Mouse (Mus musculus) retina, embryonic 14.5 days (tissue): ENCODE results near the gene Ptpn20.
A peak's percentile ranks its signal among the peaks of the same experiment; 100 is the strongest.

Experiments
- DNase-seq: peaks from one replicate; pipeline ENCODE4 v3.0.0-alpha.2; 2015; ENCODE audit warnings: low spot score

Ptpn20 gene

DNA sequence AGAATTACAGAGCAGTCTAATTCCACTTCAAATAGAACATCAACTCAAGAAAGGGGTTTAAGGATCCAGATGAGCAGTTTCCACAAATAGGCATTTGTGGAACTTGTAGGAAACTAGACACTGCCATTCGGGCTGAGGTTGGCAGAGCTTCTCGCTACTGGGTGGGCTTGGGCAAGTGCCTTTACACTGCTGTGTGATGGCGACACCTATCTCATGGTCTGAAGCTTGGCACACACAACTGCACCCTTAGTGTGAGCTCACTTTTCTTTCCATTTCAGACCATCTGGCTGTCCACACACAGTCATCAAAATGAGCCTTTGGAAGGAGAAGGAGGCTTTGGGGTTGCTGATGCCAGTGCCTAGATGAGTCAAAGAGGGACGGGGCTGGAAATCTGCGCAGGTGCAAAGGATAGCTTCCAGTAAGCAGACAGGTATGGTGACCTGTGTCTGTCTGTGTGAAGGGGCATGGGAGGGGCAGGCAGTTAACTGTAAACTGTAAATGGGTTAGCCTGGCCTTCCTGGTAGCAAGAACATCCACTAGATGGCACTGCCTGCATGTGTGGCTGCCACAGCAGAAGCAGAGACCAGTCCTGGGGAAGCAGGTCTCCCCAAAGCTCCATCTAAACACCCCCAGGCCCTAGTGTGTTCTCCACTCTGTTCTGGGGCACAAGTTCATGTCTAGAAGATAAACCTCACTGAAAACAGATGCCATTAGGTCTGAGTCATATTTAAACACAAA lies 84.5 kb downstream of the Ptpn20 start:
- peak; percentile 69 for DNase-seq

DNA sequence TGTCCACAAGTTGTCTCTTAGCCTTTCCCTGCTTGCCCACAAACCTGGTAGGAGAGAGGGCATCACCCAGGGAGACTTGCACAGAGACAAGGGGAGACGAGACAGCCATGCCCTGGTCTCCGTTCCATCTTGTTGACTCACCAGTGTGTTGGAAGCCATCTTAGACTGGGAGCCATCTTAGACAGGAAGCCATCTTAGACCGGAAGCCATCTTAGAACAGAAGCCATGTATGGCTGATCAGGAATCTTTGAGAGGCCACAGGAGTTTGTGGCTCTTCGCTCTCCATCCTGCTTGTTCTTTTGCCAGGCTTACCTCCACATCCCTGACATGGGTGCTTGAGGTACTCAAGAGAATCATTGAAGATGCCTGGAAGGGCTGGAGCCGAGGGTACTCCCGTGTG lies 89.0 kb downstream of the Ptpn20 start:
- no peak for DNase-seq

DNA sequence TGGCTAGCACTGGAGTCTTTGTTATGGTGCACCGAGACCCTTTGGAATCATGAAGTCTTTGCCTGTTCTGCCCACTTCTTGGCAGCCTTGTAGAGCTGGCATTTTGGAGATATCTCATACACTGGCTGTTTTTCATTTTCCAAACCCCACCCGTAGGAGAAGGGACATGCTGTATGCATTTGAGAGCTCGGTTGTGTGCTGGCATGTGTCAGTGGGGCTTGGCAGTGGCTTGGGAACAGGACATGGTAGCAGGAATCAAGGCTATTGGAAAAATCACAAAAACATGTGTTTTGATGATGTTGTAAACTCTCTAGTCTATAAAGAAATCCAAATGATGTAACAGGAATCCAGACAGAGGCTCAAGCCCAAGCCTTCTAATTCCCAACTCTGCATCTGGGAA lies 89.7 kb downstream of the Ptpn20 start:
- no peak for DNase-seq

DNA sequence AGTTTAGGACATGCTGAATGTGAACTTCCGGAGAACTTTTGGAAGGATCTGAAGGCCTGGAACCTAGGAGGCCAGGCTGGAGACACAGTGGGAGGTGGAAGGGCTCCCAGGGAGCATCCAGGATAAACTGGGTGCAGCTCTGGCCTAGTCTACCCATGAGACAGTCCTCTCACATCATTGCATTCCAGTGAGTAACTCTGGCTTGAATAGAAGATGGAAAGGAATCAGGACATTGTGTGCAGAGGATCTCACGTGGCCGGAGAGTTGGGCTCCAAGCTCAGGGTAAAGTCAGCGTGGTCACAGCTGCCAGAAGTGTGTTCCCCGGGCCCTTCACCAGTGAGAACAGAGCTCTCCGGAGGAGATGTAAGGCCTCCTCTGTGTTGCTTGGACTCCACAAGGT lies 91.6 kb downstream of the Ptpn20 start:
- no peak for DNase-seq

DNA sequence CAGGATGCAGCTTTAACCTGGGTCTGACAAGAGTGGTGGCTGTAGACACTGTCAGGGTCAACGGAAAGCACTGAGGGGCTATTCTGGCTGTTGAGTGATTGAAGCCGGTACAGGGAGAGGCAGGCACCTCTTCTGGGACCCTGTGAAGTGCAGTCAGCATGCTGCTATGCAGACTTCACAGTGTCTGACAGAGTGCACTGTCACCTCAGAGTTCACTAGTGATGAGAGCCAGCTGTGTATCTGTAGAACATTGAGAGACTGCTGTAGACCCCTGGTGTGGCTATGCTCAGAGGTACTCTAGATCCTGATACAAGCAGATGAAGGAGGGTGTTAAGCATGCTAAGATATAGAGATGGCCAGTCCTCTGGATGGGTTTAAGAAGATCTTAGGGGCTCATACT lies 93.8 kb downstream of the Ptpn20 start:
- DNase-seq, result no peak

DNA sequence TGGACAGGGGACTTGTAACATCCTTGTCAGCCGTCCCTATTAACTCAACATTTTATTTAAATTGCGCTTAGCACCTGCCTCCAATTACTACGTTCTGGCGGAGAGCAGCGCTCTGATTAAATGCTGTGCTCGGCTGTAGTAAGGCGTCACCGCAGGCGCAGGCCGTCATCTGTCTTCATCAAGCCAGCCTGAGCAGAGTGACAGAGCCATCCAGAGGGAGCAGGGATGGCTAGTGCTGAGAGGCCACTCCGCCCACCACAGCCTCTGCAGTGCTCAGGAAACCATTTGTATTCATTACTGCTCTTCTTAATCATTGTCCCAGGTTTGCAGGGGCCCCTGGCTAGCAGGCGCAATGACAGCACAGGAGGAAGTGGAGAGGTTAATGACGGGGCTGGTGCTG lies 94.7 kb downstream of the Ptpn20 start:
- DNase-seq, result peak; percentile 35

DNA sequence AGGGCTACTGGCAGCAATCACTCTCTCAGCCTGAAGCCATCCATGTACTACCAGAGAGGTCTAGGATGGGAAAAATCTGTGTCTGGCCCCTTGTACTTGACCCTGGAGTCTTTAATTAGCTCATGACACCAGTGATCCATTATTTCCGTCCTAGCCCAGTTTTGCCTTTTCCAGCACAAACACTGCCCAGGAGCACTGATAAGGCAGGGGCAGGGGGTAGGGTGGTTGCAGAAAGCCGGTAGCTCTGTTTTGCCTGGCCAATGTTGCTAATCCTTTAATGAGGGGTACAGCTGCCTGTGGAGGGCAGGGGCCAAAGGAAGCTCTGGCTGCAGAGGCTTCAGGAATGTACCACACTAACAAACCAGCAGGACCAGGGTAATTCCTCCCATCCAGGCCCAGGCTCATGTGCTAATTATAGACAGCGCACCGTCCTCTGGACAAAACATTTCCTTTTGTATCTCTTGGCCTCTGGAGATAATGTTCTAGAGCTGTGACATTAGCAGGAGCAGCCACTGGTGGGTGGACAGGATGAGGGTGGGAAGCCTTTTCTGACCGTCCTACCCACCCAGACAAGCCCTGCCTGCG lies 98.5 kb downstream of the Ptpn20 start:
- DNase-seq, result peak; percentile 17

DNA sequence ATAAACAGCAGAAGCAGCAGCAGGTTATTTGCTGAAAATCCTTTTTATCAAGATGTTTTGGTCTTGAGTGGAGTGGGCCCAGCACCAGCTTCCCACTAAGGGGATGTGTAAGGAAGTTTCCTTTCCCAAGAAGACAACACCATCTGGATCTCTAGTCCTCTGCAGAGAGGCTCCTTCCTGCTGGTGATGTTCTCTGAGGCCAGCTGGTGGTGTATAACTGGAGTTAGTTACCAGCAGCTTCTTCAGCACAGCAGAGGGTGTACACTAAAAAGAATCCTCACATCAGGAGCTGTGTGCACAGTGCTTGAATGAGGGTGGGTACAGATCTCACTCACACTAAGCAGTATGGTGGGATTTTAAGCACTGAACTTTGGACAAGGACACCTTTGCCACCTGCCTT lies 100.0 kb downstream of the Ptpn20 start:
- no peak for DNase-seq
